Mouse (Mus musculus) cerebellum, adult 11 months (tissue): ENCODE results near the gene Mab21l2.

Source experiments
- DNase-seq: peaks from one replicate; pipeline ENCODE4 v3.0.0; 2022

The Mab21l2 gene

DNA sequence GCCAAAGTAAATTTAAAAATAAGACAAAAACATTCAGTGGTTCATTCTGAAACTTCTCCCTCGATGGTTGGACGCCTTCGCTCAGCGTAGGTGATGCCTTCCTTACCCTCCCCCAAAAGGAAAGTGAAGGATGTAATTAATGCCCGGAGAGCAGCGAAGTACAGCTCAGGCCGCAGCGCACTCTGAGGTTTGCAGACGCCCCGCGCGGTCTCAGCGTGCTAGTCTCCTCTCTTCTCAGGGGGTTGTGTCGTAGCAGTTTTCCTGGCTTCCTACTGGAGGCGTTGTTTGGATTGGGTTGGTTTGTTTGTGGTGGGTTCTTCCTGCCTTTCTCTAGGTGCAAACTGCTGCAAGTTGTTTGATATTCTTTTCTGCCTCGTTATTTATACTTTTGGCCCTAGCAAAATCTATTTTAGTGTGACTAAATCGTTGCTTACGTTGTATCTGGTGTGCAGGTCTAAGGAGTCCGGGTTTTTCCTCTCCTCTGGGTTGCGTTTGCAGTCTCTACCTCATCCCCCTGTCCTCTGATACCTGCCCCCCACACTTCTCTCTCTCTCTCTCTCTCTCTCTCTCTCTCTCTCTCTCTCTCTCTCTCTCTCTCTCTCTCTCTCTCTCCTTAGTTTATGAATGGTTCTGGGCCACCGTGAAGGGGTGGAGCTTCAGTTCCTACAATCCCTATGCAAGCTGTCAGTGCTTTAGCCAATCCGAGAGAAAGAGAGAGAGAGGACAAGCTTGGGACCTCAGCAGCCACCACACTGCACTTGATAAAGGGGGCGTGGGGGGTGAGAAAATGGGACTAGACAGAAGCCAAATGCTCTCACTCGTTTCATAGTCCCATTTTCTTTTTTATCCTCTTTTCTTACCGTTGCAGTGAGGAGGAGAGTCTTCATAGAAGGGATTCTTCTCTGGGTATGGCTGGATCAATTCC is at the start of gene Mab21l2:
TSS of gene Mab21l2 (minus strand) at position 539 of the 925 bp plus-strand sequence.
- peak; percentile 27 for DNase-seq

DNA sequence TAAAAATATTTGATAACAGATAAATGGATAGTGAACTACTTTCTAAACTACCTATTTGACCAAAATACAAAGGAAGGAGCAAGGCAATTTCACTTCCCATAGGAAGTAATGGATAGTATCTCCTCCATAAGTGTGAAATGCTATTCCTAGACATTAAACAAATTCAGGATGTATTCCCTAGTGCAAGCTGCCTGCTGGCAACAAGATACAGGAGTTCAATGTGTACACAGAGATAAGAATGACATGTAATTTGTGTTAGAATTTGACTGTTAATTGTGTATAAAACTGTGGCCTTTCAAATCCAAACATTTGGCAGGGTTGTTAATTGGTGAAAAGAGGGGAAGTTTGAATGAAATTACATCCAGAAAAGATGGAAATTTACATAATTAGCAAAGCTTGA is 26.9 kb upstream of the Mab21l2 start:
- DNase-seq: no peak

DNA sequence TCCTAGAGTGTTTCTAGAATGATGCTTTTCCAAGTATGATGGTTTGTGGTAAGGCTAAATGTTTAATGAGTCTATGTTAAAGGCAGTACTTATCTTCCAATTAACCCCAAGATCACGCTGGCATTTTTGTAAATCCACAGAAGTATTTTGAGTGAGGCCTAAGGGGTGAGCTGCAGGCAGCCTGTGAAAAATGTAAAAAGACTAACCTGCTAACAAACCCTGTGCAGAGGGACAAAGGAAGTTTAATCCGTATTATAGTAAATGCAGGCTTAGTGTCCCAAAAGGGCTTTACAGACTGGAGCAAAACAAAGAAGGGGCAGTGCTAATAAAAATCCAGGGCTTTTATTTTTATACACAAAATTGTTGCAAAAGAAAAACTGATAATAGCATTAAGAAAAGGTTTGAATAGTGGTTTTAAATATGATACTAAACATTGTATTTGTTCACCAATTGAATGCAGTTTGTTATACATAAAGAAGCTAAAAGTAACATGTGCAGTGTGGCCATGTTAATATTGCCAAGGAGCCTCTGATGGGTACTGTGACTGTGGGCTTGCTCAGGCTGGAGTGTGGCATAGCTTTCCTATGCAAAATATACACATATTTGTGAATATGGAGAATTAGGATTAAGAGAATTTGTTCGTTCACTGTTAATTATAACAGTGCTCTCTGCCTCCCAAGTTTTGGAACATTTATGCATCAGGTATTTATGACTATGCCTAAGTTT is 24.3 kb upstream of the Mab21l2 start:
- no peak for DNase-seq

- no peak for DNase-seq
Measured at GRCm38 (mm10) chr3:86571518-86571917, 23.1 kb upstream of the Mab21l2 start.

DNA sequence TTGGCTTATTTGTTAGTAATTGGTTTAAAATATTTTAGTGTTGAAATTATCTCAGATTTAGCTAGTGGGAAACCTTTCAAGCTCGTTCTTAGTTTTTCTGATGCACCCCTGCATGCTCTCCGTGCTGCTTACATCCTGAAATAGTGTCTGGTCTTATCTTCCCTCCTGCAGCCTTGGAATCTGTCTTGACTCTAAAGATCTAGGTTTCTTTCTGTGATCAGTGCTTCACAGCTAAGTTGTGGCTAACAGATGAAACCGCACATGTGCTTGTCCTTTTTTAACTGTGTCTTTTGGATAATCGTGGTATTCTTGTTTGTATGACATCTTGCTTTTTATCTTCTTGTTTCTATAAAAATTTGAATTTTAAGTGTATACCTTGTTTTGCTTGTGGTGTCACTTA is 18.9 kb upstream of the Mab21l2 start:
- no peak for DNase-seq

- DNase-seq: no peak
Measured at GRCm38 (mm10) chr3:86561396-86561795, 13.0 kb upstream of the Mab21l2 start.

DNA sequence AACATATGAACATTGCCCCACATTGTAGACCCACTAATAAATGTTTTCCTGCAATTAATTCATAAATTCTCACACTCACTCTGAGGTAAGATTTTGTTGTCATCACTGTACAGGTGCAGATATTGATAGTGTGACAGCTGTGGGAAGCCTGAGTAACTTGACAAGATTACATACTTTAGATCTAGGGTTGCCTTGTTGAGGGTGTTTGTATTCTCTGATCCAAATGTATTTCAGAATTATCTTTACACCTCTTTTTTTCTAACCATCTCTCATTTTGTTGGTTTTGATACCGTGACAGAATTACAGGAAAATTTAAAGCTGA is 12.6 kb upstream of the Mab21l2 start:
- no peak for DNase-seq

DNA sequence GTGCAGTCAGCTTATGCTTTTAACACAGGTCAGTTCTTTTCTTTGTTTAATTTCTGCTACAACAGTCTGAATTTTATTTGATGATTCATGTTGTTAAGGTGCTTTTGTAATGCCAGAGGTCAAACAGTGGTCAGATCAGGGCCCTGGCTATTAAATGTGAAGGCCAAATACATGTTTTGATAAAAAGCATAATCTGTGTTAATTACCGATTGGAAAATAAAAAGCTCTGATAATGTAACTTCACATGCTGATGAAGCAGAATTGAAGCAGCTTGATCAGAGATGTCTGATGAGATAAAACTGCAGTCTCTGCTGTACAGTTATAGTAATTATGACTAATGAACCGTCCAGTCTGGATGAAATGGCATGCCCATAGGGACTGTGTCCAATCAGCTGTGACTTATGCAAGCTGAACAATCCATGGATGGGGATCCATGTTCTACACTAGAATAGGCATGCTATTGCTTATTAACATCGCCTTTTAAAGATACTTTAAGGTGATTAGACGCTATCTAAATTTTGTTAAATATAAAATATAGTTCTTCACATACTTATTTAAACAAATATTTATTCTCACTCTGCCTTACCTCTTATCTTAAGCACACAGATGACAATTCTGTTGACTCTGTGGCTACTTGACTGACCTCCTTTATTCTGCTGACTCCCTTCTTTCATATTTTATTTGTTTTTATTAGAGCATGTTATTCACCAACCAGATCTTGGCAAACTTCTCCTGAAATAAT is 12.0 kb upstream of the Mab21l2 start:
- no peak for DNase-seq

DNA sequence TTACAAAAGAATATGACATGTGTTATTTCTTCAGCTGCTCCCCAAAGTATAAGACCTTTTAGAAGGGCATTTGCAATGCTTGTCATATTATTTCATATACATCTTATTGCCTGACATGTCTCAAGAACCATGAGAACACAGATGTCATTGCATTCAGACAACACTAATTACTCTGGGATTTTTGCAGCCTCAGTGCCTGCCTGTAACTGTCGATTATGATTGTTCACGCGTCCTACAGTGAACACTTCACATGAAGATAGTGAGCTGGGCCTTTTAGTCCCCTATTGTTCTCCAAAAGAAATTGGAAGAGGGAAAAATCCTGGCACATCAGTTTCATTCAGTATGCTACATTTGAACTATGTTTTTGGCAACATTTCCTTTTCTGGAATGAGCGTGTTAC is 11.2 kb upstream of the Mab21l2 start:
- DNase-seq: no peak

DNA sequence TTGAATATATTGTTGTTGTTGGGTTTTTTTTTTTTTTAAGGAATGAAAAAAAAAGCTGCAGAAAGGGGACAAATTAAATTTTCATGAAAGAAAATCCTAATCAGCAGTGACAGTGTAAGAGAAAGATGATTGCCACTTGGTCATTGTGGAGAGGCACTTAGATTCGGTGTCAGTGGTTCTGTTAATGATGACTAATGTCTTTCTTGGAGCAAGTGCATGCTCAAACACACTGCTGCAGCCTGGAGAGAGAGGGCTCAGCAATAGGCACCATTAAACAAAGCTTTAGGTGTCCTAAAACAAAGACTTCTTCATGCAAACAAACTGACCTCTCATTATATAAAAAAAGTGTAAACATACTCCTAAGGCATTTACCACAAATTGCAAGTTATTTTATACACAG is 10.5 kb upstream of the Mab21l2 start:
- no peak for DNase-seq

DNA sequence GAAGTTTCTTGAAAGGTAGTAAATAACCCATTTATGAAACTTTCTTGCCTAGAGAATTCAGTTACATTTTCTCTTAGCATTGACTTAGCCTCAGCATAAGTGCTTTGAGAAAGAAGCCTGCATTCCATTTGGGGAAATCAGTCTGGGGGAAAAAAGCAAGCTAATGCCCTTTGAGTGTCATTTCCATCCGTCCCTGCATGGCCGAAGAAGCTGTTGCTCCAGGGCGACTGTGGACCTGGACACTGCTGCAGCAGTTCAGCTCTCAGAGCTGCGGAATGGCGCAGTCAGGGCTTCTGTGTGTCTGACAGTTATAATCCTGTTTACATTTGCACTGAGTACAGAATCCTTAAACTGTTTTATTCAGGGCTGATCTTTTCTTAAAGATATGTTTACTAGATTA is 3.7 kb upstream of the Mab21l2 start:
- DNase-seq: no peak

GRCm38 (mm10) chr3:86551011-86551728 is 2.7 kb upstream of the Mab21l2 start:
- DNase-seq: no peak

DNA sequence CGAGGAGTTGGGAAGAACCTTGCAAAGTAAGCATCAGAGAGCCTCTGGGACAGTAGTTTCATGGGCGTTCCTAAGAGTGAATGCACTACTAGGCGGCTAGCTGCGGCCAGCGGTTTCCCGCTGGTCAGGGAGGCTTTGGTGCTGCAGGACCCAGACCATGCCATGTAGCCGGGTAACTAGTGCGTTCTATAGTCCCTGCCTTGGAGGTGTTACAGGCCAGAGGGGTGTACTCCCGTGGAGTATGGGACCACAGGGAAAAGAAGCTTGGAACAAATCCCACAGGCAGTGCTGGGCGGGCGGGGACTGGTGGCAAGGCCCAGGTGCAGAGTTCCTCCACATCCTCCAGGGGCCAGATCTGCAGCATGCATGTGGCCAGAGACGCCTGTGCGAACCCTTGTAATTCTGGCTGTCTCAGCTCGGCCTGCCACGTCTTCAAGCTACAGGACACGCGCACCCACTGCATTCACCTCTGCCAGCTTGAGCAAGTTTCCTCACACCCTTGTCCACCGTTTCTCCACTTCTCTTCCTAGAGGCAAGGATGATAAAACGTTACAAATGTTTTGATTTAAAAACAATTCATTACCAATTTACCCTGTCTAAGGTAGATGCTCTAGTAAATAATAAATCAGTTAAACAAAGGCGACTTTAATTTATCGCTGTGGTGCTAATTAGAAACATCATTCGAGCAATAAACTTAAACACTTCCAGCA is 2.0 kb upstream of the Mab21l2 start:
- DNase-seq: no peak

DNA sequence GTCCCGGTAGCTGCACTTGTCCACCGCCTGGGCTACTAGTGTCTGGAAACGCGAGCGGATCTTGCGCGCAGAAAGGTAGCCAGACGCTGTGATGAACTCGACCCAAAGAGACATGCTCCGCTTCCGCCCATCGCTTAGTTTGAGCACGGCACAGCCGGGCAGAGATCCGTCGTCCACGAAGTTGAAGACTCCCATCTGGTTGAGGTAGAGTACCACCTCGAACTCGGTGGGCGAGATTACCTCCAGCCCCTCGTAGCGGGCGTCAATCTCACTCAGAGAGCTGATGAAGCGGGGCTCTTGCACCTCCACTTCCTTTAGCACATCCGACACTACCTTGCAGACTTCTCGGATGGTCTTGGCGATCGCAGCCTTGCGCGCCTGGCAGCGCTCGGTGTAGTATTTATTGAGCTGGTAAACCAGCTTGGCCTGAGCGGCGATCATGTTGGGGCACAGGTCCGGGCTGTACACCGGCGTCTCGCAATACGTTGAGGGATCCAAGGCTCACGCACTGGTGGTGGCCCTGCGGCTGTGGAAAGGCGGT is 1.1 kb downstream of the Mab21l2 start:
- peak; percentile 25 for DNase-seq

GRCm38 (mm10) chr3:86546471-86547250 is 1.8 kb downstream of the Mab21l2 start:
- peak; percentile 55 for DNase-seq

GRCm38 (mm10) chr3:86545945-86546344 is 2.5 kb downstream of the Mab21l2 start:
- DNase-seq: no peak

DNA sequence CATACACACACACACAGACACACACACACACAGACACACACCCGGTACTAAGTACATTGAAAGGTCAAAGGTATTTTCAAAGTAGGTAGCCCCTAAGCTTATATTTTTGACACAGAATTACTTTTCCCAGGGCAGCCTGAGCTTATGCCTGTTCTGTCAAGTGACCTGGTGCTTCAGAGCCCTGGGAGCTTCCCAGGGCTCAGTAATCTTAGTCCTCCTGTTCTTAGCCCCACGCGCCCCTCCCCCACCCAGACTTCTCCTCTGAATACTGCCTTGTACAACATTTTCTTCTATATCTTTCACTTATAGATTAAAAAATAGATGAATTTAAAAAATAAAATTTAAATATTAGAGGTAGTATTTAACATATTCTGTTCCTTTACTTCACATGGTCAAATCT is 3.6 kb downstream of the Mab21l2 start:
- no peak for DNase-seq

GRCm38 (mm10) chr3:86541863-86542397 is 6.5 kb downstream of the Mab21l2 start:
- DNase-seq: no peak

DNA sequence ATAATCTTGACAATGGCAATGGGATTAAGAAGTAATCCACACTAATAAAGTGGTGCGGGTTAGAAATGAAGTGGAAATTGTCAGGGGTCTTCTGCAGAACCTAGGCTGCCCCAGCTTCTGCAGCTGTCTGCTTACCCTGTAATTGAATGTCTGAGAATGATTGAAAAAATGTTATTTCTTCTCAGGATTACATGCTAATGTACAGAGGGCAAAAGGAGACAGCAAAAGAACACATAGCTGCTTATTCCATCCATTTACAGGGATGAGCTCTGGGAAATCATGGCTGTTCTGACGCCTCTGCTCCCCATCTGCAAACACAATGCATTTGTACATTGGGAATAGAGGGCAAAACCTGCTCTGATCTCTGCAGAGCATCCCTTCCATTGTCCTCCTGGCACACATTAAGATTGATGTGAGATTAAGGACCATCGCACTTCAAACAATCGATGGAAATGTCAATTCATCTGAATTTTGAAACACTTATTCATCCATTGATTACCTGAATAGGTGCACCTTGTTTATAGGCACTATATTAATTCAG is 7.3 kb downstream of the Mab21l2 start:
- no peak for DNase-seq

DNA sequence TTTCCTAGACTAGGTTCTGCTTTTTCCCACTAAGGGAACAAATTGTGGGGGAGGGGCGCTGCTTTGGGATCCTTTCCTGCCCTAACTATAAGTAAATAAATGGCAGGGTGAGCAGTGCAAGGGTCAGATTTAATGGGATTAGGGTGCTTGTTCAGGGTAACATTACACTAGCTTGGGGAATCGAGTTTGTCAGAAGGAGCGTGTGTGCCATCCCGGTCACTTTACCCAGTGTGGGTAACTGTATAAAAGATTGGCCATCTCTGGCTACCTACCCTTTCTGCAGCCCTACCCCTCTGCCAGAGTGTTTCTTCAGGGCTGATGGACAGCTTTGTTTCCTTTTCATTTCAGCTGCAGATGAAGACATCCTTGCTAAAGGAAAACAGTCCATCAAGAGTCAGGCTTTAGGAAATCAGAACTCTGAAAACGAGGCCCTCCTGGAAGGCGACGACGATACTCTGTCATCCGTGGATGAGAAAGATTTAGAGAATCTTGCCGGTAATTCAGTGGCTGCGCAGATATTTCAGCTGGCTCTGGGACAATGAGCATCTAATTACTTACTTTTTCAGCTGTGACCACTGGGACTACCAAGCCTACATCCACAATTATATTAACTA is 8.8 kb downstream of the Mab21l2 start:
- no peak for DNase-seq
